Mouse (Mus musculus): Measurements from ENCODE around the gene Diaph3.

GRCm38 (mm10) chr14:86721768-86722167 is 419.3 kb downstream of the Diaph3 start:
- TF ChIP-seq GABPA (IDR thresholded peaks at IDR 0.05; ENCODE audit: insufficient replicate concordance, low read depth, low read length) (no peak), POLR2A (IDR thresholded peaks at IDR 0.05; ENCODE audit: low read depth, low read length) (no peak), CTCF (conservative IDR thresholded peaks at IDR 0.05 in 1 of 2, IDR thresholded peaks at IDR 0.05 in 1 of 2; ENCODE audit: low read depth in 2 of 2, low read length in 2 of 2) (no peak), ZNF384 (IDR thresholded peaks at IDR 0.05; ENCODE audit: low read depth, low read length) (no peak), RCOR1 (conservative IDR thresholded peaks at IDR 0.05; ENCODE audit: low read depth, low read length) (no peak), USF1 (IDR thresholded peaks at IDR 0.05; ENCODE audit: low read depth, low read length) (no peak), POLR2AphosphoS2 (IDR thresholded peaks at IDR 0.05; ENCODE audit: low read depth, low read length) (no peak), USF2 (conservative IDR thresholded peaks at IDR 0.05; ENCODE audit: low read depth, low read length) (no peak), MXI1 (IDR thresholded peaks at IDR 0.05; ENCODE audit: low read depth, low read length) (no peak), ZKSCAN1 (IDR thresholded peaks at IDR 0.05; ENCODE audit: borderline replicate concordance, low read depth, low read length) (no peak), EP300 (IDR thresholded peaks at IDR 0.05; ENCODE audit: low read length) (no peak)
